Mouse (Mus musculus) cerebellum, adult 9-10 months (tissue): ENCODE results near the gene Scgb1c1.

Experiments
- DNase-seq: peaks from one replicate; pipeline ENCODE4 v3.0.0; 2022

Scgb1c1 gene

GRCm38 (mm10) chr7:140845683-140846082, 336 bp downstream of the Scgb1c1 start:
- DNase-seq: no peak

GRCm38 (mm10) chr7:140846676-140847075, 1.3 kb downstream of the Scgb1c1 start:
- DNase-seq: no peak

- DNase-seq: no peak
Measured at GRCm38 (mm10) chr7:140847755-140848580, 2.6 kb downstream of the Scgb1c1 start, which contains the start of gene Odf3. TSS of gene Odf3 (plus strand) at chr7:140847805.

GRCm38 (mm10) chr7:140848591-140848990, 3.2 kb downstream of the Scgb1c1 start:
- no peak for DNase-seq

GRCm38 (mm10) chr7:140851916-140852315, 6.6 kb downstream of the Scgb1c1 start:
- no peak for DNase-seq

GRCm38 (mm10) chr7:140853386-140853785, 8.0 kb downstream of the Scgb1c1 start:
- no peak for DNase-seq

GRCm38 (mm10) chr7:140854483-140854882, 9.1 kb downstream of the Scgb1c1 start:
- DNase-seq: no peak

GRCm38 (mm10) chr7:140855181-140855580, 9.8 kb downstream of the Scgb1c1 start:
- DNase-seq: no peak

- DNase-seq: peak; percentile 89
Measured at GRCm38 (mm10) chr7:140855860-140856784, 10.8 kb downstream of the Scgb1c1 start, which contains the start of gene Gm45785. TSS of gene Gm45785 (minus strand) at chr7:140856331.

- peak; percentile 87 for DNase-seq
Measured at GRCm38 (mm10) chr7:140856785-140857549, 11.6 kb downstream of the Scgb1c1 start, which contains the start of gene Ric8a. TSS of gene Ric8a (plus strand) at chr7:140856957.

- no peak for DNase-seq
Measured at GRCm38 (mm10) chr7:140857550-140858505, 12.5 kb downstream of the Scgb1c1 start, which contains the start of gene Bet1l. TSS of gene Bet1l (minus strand) at chr7:140857577.

- no peak for DNase-seq
Measured at GRCm38 (mm10) chr7:140858746-140859145, 13.4 kb downstream of the Scgb1c1 start.

GRCm38 (mm10) chr7:140859997-140860396, 14.7 kb downstream of the Scgb1c1 start:
- DNase-seq: no peak

GRCm38 (mm10) chr7:140860728-140861127, 15.4 kb downstream of the Scgb1c1 start:
- DNase-seq: no peak

GRCm38 (mm10) chr7:140864761-140865160, 19.4 kb downstream of the Scgb1c1 start:
- DNase-seq: no peak

GRCm38 (mm10) chr7:140874224-140874623, 28.9 kb downstream of the Scgb1c1 start:
- no peak for DNase-seq

GRCm38 (mm10) chr7:140877364-140877763, 32.0 kb downstream of the Scgb1c1 start:
- DNase-seq: no peak

- DNase-seq: no peak
Measured at GRCm38 (mm10) chr7:140879355-140879754, 34.0 kb downstream of the Scgb1c1 start.

- DNase-seq: no peak
Measured at GRCm38 (mm10) chr7:140880419-140880818, 35.1 kb downstream of the Scgb1c1 start.

- DNase-seq: no peak
Measured at GRCm38 (mm10) chr7:140880865-140881515, 35.6 kb downstream of the Scgb1c1 start.
